ENCODE assay signal across 17 mouse cellular contexts in genomic region chr5:129208279-129208678, GRCm38 (mm10).
"Had no signal": no experiment of that assay in that cellular context is flagged by ENCODE, and none has a peak within 500 bp of the region (broad histone marks: within the 10 kb centered on the region; RNA-seq: fewer than 3 reads in every experiment).

No protein-coding gene starts in this region.

- H3K4me3 ChIP-seq: lung, embryonic 15.5 days; megakaryocyte, embryonic 14.5 days; midbrain, embryonic 13.5 days; midbrain, embryonic 15.5 days; neural tube, embryonic 12.5 days; stomach, embryonic 15.5 days had no signal

- H3K9ac ChIP-seq: lung, embryonic 15.5 days; midbrain, embryonic 13.5 days; midbrain, embryonic 15.5 days; neural tube, embryonic 12.5 days; stomach, embryonic 15.5 days had no signal

- H3K4me1 ChIP-seq: lung, embryonic 15.5 days; megakaryocyte, embryonic 14.5 days; stomach, embryonic 15.5 days had no signal

- H3K27ac ChIP-seq: lung, embryonic 15.5 days; macrophage; midbrain, embryonic 13.5 days; midbrain, embryonic 15.5 days; neural tube, embryonic 12.5 days; stomach, embryonic 15.5 days; stomach, postnatal 0 days had no signal

- H3K4me2 ChIP-seq: lung, embryonic 15.5 days; midbrain, embryonic 11.5 days; midbrain, embryonic 13.5 days; midbrain, embryonic 15.5 days; neural tube, embryonic 12.5 days; stomach, embryonic 15.5 days had no signal

- H3K36me3 ChIP-seq: lung, embryonic 15.5 days; midbrain, embryonic 13.5 days; midbrain, embryonic 15.5 days; neural tube, embryonic 12.5 days; stomach, embryonic 15.5 days had no signal

- H3K27me3 ChIP-seq: lung, embryonic 15.5 days had no signal

- ATAC-seq: lung, postnatal 0 days; midbrain, embryonic 13.5 days; midbrain, embryonic 15.5 days had no signal

- H3K9me3 ChIP-seq: lung, embryonic 15.5 days; midbrain, embryonic 13.5 days; midbrain, embryonic 15.5 days; neural tube, embryonic 12.5 days; stomach, embryonic 15.5 days had no signal

- DNase-seq: lung, adult 2 months; lung, postnatal 14 days; lung, postnatal 36 days; right cerebral cortex, postnatal 14 days; thymus, adult 2 months; thymus, postnatal 25 days; thymus, postnatal 4 days had no signal
